Mouse (Mus musculus): ENCODE data around the gene Apob. TPM values are rescaled to one million over a fixed set of nuclear protein-coding genes. Genes with fewer than 3 reads are reported as not detected.

Gene Apob
- total RNA-seq (2012; rRNA removed) (not detected in 2 replicates), polyA plus RNA-seq (2012; ENCODE audit: insufficient read depth in 1 of 2, insufficient read length in 2 of 2, low read depth in 1 of 2, low replicate concordance in 2 of 2, missing spikeins in 1 of 2) (not detected)

DNA sequence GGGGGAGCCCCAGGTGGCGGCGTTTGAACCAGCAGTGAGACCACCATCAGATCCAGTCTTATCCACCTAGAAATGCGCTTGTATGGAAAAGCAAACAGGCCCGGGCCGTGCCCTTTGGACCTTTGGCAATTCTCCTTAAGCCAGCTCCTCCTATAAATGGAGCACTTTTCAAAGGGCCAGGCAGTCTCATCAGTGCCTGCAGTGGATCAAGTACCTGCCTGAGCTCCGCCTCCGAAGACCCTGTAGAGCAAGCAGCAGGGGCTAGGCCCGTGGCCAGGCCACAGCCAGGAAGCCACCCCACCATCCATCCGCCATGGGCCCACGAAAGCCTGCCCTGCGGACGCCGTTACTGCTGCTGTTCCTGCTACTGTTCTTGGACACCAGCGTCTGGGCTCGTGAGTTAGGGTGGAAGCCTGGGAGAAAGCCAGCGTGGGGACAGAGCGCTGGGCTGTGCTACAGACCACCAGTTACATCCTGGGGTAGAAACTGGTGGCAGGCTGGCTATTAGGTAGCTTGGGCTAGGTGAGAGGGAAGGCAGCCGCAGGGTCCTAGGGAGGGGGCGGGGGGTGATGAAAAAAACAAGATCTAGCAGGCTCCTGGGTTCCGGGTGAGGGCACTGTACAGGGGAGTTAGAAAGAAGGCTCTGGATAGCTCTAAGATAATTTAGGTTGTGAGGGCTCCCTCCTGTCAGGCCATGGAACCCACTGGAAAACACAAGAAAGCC, at the start of gene Apob:
Gene Apob (plus strand): TSS at position 183 of the 724 bp plus-strand sequence.
- Histone ChIP-seq H3K79me2 (ENCODE audit: control insufficient read depth, insufficient read depth, low read length, poor library complexity) (no peaks in the 10 kb centered on the region), H3K9me3 (replicated peaks; ENCODE audit: insufficient read depth, low read length) (no peaks in the 10 kb centered on the region), H3K27ac (ENCODE audit: control insufficient read depth, low read depth, low read length) (no peak within 1 kb of the TSS), H3K4me1 (ENCODE audit: control insufficient read depth in 1 of 2, insufficient read depth in 2 of 2, low read length in 2 of 2) (no peaks in the 10 kb centered on the region), H3K27me3 (ENCODE audit: control insufficient read depth in 1 of 2, insufficient read depth in 2 of 2, low read length in 2 of 2) (peaks cover 0 to under 1% of the 10 kb centered on the region in 2 experiments; a peak in 1 of 4 replicates), H3K4me3 (ENCODE audit: control insufficient read depth in 1 of 2, insufficient read depth in 1 of 2, low read depth in 2 of 2, low read length in 2 of 2) (no peak within 1 kb of the TSS), H3K36me3 (ENCODE audit: control insufficient read depth in 1 of 2, insufficient read depth in 2 of 2, low read length in 2 of 2) (no peaks in the 10 kb centered on the region), H3K9ac (ENCODE audit: control insufficient read depth, low read depth, low read length, poor library complexity, severe bottlenecking) (no peak within 1 kb of the TSS)
- no peak for DNase-seq (ENCODE audit: low read depth, low spot score)
- no peak for TF ChIP-seq GATA1 (IDR thresholded peaks at IDR 0.05; ENCODE audit: low read depth, low read length)
- no peak for TF ChIP-seq NRF1 (IDR thresholded peaks at IDR 0.05; ENCODE audit: insufficient read depth, low read depth, low read length, poor library complexity, severe bottlenecking)

DNA sequence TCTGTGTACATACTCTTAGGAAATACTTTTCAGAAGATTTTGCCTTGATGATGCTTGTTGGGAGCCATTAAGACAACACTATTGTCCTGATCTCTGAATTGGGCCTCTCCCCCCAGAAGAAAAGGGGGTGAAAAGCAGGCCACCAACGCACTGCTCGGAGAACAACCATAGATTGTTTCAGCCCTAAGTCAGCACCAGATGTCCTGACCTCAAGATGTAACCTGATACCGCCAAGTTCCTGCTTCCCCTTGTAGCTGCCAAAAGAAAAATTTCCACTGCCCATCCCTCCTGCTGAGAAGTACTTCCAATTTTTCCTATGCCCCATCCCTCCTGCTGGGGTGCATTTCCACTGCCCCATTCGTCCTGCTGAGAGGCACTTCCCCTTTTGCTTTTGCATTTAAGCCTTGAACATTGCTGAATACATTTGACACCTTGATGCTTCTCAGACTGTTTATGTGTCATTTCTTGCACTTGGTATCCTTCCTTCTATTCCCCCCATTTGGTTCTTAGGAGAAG, 45.0 kb upstream of the Apob start:
- no peak for TF ChIP-seq GATA1 (IDR thresholded peaks at IDR 0.05; ENCODE audit: low read depth, low read length)
- no peak for TF ChIP-seq GABPA (IDR thresholded peaks at IDR 0.05; ENCODE audit: low read depth, low read length)
- no peak for TF ChIP-seq CTCF (IDR thresholded peaks at IDR 0.05 in 2 of 3, conservative IDR thresholded peaks at IDR 0.05 in 1 of 3; ENCODE audit: control insufficient read depth in 1 of 3, insufficient read depth in 1 of 3, low read depth in 2 of 3, low read length in 3 of 3, poor library complexity in 1 of 3, severe bottlenecking in 1 of 3)
- no peak for TF ChIP-seq ZNF384 (IDR thresholded peaks at IDR 0.05; ENCODE audit: low read depth, low read length)
- TF ChIP-seq POLR2A (IDR thresholded peaks at IDR 0.05; ENCODE audit: control insufficient read depth in 1 of 2, insufficient read depth in 1 of 2, low read depth in 1 of 2, low read length in 2 of 2, poor library complexity in 1 of 2), result no peak
- TF ChIP-seq ZKSCAN1 (IDR thresholded peaks at IDR 0.05; ENCODE audit: low read depth, low read length), result no peak
- TF ChIP-seq USF2 (IDR thresholded peaks at IDR 0.05; ENCODE audit: borderline replicate concordance in 1 of 2, insufficient read depth in 1 of 2, low read depth in 1 of 2, low read length in 2 of 2), result no peak
- TF ChIP-seq ZC3H11A (IDR thresholded peaks at IDR 0.05; ENCODE audit: low read depth, low read length), result no peak
- TF ChIP-seq USF1 (IDR thresholded peaks at IDR 0.05; ENCODE audit: low read depth, low read length), result no peak
- TF ChIP-seq POLR2AphosphoS5 (IDR thresholded peaks at IDR 0.05; ENCODE audit: borderline replicate concordance, low read depth, low read length), result no peak
- TF ChIP-seq EP300 (IDR thresholded peaks at IDR 0.05; ENCODE audit: low read depth in 1 of 2, low read length in 2 of 2), result no peak
- no peak for TF ChIP-seq UBTF (IDR thresholded peaks at IDR 0.05; ENCODE audit: borderline replicate concordance, insufficient read depth, low read depth, low read length)
- TF ChIP-seq RAD21 (IDR thresholded peaks at IDR 0.05; ENCODE audit: low read depth, low read length), result no peak
- no peak for TF ChIP-seq RCOR1 (IDR thresholded peaks at IDR 0.05; ENCODE audit: low read depth, low read length)
- no peak for TF ChIP-seq NRF1 (IDR thresholded peaks at IDR 0.05; ENCODE audit: insufficient read depth, low read depth, low read length, poor library complexity, severe bottlenecking)
- no peak for TF ChIP-seq MYB (IDR thresholded peaks at IDR 0.05; ENCODE audit: low read depth, low read length)
- H3K9ac ChIP-seq (ENCODE audit: control insufficient read depth, low read depth, low read length, poor library complexity, severe bottlenecking), result no peak overlapping the region
- no peaks in the 10 kb centered on the region for H3K36me3 ChIP-seq (ENCODE audit: control insufficient read depth in 1 of 2, insufficient read depth in 2 of 2, low read length in 2 of 2)
- no peak overlapping the region for H3K4me3 ChIP-seq (ENCODE audit: control insufficient read depth in 1 of 2, insufficient read depth in 1 of 2, low read depth in 2 of 2, low read length in 2 of 2)
- H3K4me1 ChIP-seq (ENCODE audit: control insufficient read depth in 1 of 2, insufficient read depth in 2 of 2, low read length in 2 of 2), result no peaks in the 10 kb centered on the region
- DNase-seq (ENCODE audit: low read depth, low spot score), result no peak
- H3K27me3 ChIP-seq (ENCODE audit: control insufficient read depth in 1 of 2, insufficient read depth in 2 of 2, low read length in 2 of 2), result no peaks in the 10 kb centered on the region
- no peaks in the 10 kb centered on the region for H3K9me3 ChIP-seq (replicated peaks; ENCODE audit: insufficient read depth, low read length)
- H3K79me2 ChIP-seq (ENCODE audit: control insufficient read depth, insufficient read depth, low read length, poor library complexity), result no peaks in the 10 kb centered on the region
- H3K27ac ChIP-seq (ENCODE audit: control insufficient read depth, low read depth, low read length), result no peak overlapping the region

Data from MEL (cell line).